Mouse (Mus musculus): ENCODE measurements around the gene Slc26a6.

Gene Slc26a6

DNA sequence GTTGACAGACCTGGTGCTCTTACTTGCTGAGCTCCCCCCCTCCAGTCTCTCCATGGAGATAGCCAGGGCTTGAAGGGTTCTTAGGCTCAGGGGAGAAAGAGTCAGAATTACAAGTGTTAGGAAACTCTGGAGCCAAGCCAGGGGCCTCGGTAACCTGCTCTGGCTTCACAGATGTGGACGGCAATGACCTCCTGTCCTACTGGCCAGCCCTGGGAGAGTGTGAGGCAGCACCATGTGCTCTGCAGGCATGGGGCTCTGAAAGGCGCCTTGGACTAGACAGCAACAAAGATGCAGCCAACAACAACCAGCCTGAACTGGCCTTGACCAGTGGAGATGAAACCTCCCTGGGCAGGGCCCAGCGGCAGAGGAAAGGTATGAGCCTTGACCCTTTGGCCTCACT lies 5.7 kb upstream of the Slc26a6 start:
- peak; percentile 60 to 71 for DNase-seq

DNA sequence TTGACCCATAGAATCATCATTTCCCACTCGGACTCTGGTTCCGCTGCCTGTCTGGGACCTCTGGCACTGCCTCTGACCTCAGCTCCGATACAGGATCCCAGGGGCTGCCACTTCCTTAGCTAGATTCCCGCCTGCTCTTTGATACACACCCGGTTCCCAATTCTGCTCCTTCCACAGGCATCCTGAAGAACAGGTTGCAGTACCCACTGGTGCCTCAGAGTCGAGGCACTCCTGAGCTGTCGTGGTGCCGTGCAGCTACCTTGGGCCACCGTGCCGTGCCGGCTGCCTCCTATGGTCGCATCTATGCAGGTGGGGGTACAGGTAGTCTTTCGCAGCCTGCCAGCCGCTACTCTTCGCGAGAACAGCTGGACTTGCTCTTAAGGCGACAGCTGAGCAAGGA lies 4.7 kb upstream of the Slc26a6 start:
- no peak for DNase-seq

DNA sequence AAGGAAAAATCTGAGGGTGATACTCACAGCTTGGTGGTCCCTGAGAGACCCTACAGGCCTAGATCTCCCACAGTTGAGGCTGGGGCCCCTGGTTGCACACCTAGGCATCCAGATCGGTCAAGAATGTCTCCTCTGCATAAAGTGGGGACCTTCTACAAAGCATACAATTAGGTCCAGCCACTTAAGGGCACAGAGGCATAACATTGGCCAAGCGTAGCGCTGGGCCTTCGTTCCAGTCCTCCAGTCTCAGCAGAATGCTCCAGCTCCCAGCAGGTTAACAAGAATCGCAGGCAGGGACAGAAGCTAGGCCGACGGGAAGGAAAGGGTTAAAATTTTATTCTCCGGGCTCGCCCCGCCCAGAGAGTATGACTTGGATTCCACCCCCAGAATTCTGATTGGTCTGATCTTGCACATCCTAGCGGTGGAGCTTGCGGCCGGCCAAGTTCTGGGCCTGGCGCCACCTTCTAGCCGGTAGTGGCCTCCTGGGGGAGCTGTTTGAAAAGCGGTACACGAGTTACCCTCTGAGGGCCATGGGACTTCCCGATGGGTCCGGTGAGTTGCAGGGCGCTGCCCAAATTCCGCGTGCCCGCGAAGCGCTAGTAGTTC lies 655 bp downstream of the Slc26a6 start:
- DNase-seq: peak; percentile 94 to 96

DNA sequence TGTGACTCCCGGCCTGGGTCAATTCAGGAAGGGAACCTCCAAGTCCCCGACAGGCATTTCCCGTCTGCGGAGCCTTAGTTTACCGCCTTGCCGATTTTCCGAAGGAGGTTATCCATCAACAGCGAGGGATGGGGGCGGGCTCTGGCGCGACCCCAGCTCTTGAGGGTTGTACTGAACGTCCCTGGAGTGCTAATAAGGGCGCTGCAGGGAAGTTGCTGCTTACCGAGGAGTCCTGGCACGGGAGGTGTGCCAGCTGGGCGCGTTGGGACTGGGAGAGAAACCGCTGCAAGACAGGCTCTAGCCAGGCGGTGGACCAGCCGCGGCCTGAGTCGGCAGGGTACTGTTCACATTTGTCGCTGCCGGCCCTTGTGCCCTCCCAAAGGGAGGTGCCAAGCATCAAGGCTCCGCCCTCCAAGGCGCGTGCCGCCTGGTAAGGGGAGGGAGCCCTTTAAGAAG lies 1.2 kb downstream of the Slc26a6 start:
- DNase-seq: peak; percentile 91 to 93

DNA sequence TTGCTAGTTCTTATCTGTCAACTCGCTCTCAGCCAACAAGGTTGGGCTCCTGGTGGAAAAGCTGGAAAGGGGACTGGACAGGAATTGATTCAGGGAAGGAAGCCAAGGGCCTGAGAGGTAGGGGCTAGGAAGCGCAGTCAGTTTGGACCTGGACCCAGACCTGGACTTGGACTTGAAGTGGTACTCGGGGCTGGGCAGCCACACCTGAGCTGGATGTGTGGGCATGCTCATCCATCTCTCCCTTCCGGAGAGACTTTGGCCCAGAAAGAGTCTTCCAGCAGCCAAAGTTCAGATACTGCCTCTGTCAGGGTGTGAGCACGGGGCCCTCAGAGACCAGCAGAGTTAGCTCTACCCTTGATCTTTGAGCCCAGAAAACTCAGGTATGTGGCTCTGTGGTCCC lies 2.3 kb downstream of the Slc26a6 start:
- peak; percentile 57 to 73 for DNase-seq

DNA sequence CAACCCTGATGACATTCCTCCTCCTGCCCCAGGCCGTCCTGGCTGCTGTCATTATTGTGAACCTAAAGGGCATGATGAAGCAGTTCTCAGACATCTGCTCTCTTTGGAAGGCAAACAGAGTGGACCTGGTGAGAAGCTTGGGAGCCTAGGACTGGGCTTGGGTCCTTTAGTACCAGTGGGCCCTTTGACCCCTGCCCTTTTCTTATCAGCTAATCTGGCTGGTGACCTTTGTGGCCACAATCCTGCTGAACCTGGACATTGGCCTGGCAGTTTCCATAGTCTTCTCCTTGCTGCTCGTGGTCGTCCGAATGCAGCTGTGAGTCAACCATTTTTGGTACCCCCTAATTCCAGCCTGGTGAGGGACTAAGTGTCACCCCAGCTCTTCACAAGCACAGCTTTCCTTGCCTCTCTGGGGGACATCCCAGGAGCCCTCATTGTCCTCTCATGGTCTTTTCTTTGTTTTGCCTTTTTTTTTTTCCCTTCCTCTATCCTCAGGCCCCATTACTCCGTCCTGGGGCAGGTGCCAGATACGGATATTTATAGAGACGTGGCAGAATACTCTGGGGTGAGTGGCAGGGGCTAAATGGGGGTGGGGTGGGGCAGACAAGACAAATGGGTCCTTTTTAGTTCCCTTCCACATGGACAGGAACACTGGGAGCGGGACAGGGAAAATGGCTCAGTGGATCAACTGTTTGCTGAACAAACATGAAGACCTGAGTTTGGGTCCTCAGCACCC lies 5.9 kb downstream of the Slc26a6 start:
- no peak for DNase-seq

DNA sequence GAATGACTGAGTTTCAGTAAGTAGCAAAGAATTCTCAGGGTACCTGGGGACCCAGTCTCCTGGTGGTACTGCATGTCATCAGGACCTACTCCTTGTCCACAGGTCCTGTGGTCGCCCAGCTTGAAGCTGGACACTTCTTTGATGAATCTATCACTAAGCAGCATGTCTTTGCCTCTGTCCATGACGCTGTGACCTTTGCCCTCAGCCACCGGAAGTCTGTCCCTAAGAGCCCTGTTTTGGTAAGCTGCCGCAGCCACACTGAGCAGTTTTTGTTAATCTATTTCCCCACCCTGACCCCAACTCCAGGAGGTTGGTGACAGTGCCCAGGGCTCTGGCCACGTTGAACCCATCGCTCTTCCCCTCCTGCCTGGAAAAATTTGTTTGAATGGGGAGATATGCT lies 59.2 kb downstream of the Slc26a6 start:
- DNase-seq: peak; percentile 27 to 68

DNA sequence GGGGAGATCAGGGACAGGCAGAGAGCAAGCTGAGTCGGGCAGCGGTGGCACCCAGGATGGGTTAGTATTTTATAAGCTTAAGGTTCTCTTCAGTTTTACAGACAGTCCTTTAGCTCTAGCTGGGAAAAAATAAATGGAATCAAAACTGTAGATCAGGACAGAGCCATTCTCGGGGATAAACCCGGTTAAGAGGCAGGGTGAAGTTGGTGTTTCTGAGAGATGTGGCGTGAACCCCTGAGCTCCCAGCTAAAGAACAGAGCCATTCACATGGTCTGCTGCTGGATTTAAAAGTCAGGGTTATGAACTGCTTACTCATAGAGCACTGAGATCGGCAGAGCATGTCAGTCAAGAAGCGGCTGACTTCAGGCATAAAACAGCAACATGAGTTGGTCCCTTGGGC lies 60.1 kb downstream of the Slc26a6 start:
- no peak for DNase-seq

DNA sequence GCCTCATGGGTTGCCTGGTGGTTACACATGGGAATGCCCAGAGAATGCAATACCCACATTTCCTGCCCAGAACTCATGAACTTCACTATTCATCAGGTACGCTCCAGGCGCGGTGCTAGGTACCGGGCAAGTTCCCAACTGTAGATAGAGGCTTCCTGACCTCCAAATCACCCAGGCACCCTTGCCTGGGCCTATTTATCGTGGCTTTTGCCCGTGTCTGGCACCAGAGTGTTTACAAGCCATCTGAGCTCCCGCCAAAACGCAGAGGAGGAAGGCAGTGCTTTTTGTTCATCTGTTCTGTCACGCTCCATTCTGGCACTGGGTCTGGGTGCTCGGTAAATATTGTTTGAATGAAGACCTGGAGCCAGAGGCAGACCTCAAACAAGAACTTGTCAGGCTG lies 60.5 kb downstream of the Slc26a6 start:
- no peak for DNase-seq

DNA sequence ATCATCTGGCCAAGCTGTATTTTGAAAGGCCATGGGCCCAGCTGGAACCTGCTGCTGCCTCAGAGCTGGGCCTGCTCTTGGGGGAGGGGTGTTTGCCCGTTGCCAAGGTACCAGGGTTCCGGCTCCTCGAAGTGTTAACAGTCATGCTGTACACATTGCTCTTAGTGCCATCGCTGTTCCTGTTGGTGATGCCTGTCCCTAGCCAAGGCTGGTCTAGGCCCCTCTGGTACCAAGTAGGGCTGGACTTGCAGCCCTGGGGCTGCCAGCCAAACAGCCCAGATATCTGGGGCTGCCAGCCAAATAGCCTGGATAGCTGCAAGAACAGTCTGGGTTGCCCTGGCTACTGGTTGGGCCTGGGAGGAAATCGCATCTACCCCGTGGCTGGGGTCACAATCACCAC lies 61.4 kb downstream of the Slc26a6 start, which contains the start of gene Tmem89:
TSS of gene Tmem89 (plus strand) at position 129 of the 400 bp plus-strand sequence.
- no peak for DNase-seq

DNA sequence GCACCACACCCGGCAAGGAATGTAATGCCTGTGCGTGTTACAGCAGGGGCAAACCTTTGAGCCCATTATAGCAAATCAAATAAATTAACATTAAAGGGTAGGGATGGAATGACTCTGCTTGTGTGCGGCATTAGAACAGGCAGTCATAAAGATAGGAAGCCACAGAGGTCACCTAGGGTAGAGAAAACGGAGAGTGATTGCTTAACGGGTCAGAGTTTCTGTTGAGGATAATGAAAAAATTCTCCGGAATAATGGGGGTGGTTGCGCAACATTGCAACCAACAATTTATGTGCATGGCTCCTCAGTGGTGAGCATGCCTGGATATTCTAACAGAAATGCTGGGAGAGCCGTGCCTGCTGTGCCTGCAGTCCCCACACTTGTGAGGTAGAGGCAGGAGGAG lies 72.8 kb downstream of the Slc26a6 start:
- peak; percentile 49 to 50 for DNase-seq

DNA sequence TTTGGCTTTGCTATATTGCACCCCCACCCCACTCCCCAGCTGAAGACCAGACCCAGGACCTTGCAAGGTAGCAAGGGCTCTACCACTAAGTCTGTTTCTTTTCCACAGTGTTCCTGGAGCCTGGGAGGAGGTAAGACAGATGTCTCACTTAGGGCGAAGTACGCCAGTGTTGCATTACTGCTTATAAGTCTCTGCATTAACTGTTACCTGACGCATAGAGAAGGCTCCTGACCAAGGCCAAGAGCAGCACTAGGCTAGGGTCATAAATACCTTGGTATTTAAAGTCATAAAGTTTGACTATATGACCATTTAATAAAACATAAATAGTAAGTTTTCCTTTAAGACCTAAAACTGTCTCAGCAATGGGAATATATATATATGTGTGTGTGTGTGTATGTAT lies 75.3 kb downstream of the Slc26a6 start:
- no peak for DNase-seq

DNA sequence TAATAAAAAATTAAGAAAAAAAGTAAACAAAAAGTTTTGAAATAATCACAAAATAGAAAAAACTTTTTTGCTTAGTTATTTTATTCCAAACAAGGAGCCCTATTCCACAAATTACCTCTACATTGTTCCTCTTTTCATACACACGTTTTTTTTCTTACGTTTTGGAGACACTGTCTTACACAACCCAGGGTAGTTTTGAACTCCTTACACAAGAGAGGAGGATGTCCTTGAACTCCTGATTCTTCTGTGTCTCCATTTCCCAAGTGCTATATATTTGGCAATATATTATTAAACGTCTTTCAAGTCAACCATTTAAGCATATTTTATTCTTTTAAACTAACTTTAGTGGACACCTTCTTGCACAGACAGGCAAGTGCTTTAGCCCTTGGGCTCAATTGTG lies 82.9 kb downstream of the Slc26a6 start:
- no peak for DNase-seq

DNA sequence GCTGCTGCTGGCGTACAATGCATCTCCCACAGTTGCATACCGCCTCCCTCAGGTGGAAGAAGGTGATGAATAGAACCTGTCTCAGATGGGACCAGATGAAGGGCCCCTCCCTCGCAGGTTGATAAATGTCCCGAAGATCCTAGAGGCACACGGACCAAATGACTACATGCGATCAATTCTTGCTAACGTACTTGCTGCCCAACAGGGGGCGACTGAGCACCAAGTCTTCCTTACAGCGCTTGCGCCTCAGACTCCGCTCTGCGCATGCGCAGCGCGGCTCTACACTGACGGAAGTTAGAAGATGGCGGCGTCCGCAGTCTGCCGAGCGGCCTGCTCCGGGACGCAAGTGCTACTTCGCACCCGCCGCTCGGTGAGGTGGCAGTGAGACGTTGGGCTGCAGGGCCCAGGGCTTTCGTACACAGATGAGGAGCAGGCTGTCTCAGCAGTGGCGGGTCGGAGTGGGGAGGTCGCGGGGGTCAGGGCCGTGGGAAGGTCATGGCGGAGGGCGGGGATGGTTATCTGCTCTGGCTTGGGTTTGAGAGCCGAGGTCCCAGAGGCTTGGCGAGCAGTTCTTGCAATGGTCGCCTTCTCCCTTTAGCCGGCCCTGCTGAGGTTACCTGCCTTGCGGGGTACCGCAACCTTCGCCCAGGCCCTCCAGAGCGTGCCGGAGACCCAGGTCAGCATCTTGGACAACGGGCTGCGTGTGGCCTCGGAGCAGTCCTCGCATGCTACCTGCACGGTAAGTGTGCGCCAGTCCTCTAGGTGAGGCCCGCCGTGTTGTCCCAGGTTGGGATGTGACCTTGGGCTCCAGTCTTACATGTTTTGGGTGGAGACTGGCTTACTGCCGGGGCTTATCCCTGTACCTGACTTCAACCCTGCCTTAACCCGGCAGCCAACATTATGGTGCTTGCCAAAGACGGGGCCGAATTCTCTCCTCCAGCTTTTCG lies 83.6 kb downstream of the Slc26a6 start, which contains the start of gene Uqcrc1:
TSS of gene Uqcrc1 (plus strand) at position 216 of the 947 bp plus-strand sequence.
- DNase-seq: peak; percentile 96 to 99

DNA sequence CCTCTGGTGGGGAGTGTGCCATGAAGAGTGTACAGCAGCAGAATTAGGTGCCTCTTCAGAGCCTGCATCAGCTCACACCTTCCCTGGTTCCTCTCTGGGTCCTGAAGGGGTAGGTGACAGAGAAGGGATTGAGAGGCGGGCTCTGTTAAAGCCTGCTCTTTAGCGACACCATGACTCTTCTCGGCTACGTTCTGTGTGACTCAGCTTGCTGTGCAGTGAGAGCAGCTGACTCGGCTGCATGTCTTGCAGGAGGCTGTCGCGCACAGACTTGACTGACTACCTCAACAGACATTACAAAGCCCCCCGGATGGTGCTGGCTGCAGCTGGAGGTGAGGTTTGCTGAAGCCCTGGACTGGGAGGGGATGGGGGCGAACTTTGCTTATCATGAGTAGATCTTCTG lies 92.0 kb downstream of the Slc26a6 start:
- DNase-seq: no peak

DNA sequence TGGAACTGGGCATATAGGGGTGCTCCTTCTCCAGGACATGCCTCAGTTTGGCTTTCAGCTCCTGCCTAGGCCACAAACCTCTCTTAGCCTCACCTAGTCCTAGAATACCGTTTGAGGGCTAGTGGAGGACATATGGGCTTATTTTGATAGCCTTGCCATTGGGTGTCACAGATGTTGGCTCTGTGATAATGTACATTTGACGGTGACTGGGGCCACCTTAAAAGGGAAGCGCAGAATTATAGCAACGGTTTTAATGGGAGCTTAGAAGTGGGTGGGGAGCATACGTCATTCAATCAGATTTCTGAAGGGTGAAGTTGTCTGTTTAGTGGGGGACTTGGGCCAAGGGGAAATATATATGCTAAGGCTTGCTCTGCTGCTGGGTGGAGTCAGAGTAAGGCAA lies 92.5 kb downstream of the Slc26a6 start:
- no peak for DNase-seq

DNA sequence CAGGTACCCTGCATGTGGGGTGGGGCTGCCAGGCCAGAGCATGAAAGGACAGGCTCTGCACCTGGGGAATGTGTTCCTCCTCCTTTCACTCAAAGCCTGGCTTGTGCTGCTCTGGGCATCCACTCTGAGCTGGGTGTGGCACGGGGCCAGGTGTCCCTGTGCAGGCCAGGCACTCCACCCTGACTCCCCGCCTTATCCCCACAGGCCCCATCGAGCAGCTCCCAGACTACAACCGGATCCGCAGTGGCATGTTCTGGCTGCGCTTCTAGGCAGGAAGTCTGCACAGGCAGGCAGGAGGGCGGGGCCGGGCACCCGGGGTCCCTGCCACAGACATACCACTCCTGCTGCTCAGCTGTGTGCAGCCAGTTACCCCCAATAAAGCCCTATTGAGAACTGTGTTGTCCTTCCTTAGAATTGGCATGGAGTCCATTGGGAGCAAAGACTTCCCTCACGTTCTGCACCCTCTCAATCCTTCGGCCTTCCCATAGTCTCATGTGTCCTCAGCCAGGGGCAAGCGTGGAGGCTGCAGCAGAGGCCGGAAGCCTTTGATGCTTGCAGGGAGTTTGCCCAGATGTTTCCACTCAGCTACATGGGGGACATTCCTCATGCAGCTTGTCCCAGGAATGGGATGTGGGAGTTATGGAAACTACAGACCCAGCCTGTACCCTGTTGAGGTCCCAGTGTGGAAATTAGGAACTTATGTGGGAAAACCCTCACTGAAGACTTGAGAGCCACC lies 96.3 kb downstream of the Slc26a6 start:
- peak; percentile 19 to 50 for DNase-seq

DNA sequence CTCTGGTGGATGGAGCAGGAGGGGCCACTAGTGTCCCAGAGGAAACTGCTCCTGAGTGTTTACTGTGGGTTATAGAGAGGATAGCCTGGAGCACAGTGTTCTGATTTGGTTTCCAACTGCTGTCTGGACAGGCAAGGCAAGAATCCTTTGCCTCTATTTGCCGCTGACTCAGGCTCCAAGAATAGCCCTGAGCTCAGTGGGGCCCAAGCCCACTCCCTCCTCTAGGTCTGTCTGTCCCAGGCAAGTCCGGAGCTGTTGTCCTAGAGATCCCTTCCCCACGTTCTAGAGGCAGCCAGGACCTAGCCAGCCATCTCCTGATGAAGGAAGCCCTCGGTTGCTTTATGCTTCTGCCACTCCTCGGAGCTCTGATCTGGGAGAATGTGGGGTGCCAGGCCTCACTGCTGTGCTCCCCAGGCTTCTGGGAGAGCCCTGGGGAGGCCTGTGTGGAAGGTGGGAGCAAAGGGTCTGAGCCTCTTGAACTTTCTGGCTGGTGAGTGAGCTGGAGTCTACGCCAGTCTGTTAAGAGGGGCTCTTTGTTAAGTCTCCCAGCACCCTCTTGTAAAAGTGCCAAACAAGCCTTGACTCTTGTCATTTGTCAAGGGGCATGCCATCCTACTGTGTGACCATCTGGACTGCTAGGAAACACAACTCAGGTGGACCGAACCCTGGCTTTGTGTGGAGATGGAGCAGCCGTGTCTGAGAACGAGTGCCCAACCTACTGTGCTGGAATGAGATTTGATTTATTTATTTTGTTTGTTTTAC lies 97.1 kb downstream of the Slc26a6 start:
- peak in 1 of 2 experiments; percentile 7 for DNase-seq

DNA sequence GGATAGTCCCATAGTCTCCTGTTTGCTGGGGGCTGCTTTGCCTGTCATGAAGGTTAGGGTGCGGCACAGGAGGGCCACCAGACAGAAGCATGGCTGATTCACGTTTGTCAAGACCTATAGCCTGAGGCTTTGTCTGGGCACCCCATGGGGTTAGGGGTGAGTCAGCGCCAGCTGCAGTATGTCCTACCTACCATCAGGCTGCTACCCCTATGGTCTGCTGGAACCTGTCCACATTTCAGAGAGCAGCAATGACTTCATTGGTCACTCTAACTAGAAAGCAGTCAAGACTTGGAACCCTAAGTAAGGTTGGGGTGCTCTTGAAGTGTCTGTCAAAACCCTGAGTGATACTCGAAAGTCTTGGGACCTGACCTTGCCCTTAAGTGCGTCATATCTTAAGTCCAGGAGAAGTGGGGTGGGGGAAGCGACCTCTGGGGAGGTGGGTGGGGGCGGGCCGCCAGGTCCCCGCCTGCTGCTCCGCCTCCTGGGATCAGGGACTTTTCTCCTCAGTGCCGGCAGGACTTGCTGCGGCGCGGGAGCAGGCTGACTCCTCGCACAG lies 100.1 kb downstream of the Slc26a6 start, which contains the start of gene Col7a1:
TSS of gene Col7a1 (plus strand) at position 506 of the 556 bp plus-strand sequence.
- DNase-seq: no peak

DNA sequence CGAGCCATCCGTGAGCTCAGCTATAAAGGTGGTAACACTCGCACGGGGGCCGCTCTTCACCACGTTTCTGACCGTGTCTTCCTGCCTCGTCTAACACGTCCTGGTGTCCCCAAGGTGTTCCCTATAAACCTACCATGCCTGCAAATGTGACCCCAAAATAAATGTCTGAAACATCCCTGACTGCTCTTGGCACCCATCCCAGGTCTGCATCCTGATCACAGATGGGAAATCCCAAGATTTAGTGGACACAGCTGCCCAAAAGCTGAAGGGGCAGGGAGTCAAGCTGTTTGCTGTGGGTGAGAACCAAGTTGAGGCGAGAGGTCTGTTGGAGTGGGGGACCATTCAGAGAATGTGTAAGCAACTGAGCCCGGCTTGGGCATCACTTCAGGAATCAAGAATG lies 102.2 kb downstream of the Slc26a6 start:
- DNase-seq: no peak

DNA sequence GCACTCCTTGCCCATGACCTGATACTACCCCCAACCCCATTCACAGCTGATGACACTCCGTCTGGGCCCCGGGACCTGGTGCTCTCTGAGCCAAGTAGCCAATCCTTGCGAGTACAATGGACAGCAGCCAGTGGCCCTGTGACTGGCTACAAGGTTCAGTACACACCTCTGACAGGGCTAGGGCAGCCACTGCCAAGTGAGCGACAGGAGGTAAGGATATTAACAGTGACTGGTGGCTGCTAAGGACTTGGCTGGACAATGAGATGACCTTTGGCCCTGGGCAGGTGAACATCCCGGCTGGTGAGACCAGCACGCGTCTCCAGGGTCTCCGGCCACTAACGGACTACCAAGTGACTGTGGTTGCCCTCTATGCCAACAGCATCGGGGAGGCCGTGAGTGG lies 102.8 kb downstream of the Slc26a6 start:
- peak; percentile 58 to 72 for DNase-seq
